Mouse (Mus musculus): ENCODE results near the gene Skint4. TPM values are rescaled to one million over a fixed set of nuclear protein-coding genes. Genes with fewer than 3 reads are reported as not detected.

Gene Skint4
- polyA plus RNA-seq (2014; fragmentation: Nextera tagmentation; extraction: Ambion mirVana): not detected in 2 replicates

DNA sequence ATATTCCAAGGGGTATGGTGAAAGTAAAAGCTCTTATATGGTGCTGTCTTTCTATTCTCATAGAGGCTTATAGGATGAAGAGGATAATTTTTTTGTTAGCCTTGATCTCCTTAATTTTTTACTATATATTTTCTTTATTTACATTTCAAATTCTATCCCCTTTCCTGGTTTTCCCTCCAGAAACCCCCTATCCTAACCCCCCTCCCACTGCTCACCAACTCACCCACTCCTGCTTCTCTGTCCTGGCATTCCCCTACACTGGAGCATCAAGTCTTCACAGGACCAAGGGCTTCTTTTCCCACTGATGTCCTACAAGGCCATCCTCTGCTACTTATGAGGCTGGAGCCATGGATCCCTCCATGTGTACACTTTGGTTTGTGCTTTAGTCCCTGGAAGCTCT is at the start of gene Skint4:
Gene Skint4 (plus strand): TSS at position 301 of the 400 bp plus-strand sequence.
- H3K4me1 ChIP-seq (ENCODE audit: control insufficient read depth, insufficient read depth, low read length): no peaks in the 10 kb centered on the region
- no peak for ATAC-seq (replicated peaks; ENCODE audit: insufficient number of reproducible peaks, low FRiP score, low TSS enrichment)
- no peaks in the 10 kb centered on the region for H3K36me3 ChIP-seq (ENCODE audit: control insufficient read depth, insufficient read depth, low read length)
- H3K4me2 ChIP-seq: no peak within 1 kb of the TSS
- H3K4me3 ChIP-seq (ENCODE audit: low read depth, low read length): no peak within 1 kb of the TSS
- H3K9ac ChIP-seq (ENCODE audit: low read depth, low read length): no peak within 1 kb of the TSS
- no peaks in the 10 kb centered on the region for H3K9me3 ChIP-seq (replicated peaks; ENCODE audit: control insufficient read depth, low read length)
- H3K27ac ChIP-seq (ENCODE audit: low read depth, low read length): no peak within 1 kb of the TSS
- no peaks in the 10 kb centered on the region for H3K27me3 ChIP-seq (ENCODE audit: control insufficient read depth, insufficient read depth, low read length)

Other genes starting within 250 kb of the Skint4 start
- gene Slc5a9, start 169.1 kb upstream of the Skint4 start, polyA plus RNA-seq (2014; fragmentation: Nextera tagmentation; extraction: Ambion mirVana): not detected in 2 replicates
- gene Skint8, start 152.6 kb upstream of the Skint4 start, polyA plus RNA-seq (2014; fragmentation: Nextera tagmentation; extraction: Ambion mirVana): not detected in 2 replicates
- not detected in 2 replicates for gene Skint7, start 99.1 kb upstream of the Skint4 start, polyA plus RNA-seq (2014; fragmentation: Nextera tagmentation; extraction: Ambion mirVana)
- gene Skint1, start 65.7 kb upstream of the Skint4 start, polyA plus RNA-seq (2014; fragmentation: Nextera tagmentation; extraction: Ambion mirVana): not detected in 2 replicates
- not detected in 2 replicates for gene Skint3, start 160.2 kb downstream of the Skint4 start, polyA plus RNA-seq (2014; fragmentation: Nextera tagmentation; extraction: Ambion mirVana)

Measured in heart, embryonic 11.5 days (tissue).